Mouse (Mus musculus) right cerebral cortex, postnatal 14 days (tissue): Measurements from ENCODE around the gene Ppp4r3a.

Experiments
- DNase-seq: peaks from one replicate; pipeline ENCODE4 v3.0.0; 2022

The Ppp4r3a gene

DNA sequence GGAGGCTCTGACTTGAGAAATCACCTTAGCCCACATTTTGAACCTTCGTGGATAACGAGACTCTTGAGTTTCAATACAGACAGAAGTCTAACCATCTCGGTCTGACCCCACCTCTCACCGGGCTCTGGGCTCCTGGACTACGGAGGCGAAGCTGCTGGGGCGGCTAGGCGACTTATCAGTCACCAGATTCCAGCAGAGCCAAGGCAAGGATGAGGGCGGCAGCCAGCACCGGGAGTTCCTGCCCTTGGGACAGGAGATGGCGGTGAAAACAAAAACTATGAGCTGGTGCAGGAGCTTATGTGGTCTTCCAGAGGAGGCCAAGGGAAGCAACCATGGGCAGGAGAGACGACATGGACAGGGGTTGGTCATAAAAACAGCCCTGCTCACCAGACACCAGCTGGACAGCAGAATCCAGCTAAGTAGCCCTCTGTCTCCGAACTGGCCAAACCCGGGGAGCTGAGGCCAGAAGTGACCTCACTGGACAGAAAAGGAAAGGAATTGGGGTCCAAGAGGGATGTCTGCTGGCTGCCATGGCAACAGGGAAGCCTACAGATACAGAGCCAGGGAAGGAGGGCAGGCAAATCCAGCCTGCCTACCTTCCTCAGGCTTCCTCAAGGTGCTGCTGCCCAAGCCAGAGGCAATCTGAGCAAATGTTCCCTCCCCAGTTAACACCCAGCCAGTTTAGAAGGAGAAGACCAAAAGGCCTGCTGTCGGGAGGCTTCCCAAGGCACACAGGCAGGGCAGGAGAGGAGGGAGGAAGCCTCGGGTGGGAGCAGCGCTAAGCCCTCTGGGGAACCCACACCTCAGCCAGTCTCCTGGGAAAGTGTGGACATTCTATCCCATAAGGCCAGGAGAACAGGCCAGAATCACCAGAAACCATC is 71.1 kb downstream of the Ppp4r3a start:
- no peak for DNase-seq

DNA sequence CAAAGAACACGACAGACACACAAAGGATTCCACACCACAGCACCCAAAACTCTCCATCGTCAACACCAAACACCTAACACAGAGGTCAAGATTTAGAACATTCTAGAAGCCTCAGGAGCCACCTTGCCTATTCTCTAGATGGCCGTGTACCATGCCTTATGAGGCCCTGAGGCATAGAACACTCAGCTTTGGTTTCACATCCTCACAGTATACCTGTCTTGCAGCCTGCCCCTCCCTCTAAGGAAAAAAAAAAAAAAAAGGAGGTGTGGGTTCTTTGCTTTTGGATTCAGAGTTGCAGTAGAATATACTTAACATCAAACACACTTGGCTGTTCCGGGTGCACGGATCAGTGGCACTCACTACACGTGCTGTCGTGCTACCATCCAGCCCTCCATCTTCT is 72.5 kb downstream of the Ppp4r3a start:
- no peak for DNase-seq

DNA sequence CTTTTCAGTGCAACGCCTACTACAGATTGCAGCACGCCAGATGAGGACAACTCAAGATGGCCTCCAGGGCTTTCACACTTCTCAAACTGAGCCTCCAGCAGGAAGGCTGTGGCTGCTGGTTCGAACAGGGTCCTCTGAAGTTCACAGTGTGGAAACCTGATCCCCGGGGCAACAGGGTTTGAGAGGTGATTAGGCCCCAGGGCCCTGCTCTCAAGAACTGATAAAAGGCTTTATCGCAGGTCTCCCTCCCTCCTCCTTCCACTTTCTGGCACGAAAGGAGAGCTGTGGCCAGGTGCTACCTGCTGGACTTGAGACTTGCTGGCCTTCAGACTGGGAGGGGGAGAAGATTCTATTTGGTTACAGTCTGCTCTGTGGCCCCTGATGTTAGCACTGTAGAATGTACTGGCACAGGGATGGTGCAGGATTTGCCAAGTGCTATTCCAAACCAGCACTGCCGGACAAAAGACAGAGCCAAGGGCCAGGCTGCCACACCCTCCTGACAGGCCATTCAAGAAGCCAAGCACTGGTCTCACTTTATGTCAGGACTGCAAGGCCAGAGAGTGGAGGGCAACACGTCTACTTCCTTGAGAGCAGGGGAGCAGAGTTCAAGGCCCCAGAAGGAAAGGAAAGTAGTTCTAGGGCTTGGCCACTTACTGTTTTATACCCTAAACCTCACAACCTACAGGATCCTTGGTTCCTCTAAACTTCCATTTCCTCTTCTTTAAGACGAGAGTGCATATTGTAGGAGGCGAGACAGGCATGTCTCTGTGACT is 73.2 kb downstream of the Ppp4r3a start:
- DNase-seq, result no peak

DNA sequence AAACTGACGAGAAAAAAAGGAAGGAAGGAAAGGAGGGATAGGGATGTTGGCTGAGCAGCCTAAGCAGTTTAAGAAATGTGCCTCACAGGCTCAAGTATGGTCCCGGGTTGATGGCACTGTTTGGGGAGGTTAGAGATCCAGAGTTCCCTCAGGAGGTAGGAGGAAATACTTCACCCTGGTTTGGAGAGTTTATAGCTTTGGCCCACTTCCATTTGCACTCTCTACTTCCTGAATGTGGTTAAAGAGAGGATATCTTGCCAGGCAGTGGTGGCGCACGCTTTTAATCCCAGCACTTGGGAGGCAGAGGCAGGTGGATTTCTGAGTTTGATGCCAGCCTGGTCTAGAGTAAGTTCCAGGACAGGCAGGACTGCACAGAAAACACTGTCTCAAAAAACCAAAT is 74.3 kb downstream of the Ppp4r3a start:
- no peak for DNase-seq

DNA sequence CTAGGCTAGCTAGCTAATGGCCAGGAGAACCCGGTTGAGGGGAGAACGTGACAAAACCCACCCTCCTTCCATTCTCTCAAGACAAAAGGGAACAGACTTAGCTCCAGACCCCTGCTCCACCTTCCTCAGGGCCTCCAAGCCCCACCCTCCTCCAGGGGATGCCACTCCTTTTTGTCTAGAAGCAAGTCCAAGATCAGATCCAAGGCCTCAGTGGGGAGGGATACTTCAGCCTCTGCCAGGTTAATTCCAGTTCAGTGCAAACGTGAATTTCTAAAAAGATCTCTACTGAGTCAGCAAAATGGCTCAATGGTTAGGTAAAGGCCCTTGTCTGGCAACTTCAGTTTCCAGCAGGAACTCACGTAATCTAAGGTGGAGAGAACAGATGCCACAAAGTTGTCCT is 74.9 kb downstream of the Ppp4r3a start:
- DNase-seq, result no peak

DNA sequence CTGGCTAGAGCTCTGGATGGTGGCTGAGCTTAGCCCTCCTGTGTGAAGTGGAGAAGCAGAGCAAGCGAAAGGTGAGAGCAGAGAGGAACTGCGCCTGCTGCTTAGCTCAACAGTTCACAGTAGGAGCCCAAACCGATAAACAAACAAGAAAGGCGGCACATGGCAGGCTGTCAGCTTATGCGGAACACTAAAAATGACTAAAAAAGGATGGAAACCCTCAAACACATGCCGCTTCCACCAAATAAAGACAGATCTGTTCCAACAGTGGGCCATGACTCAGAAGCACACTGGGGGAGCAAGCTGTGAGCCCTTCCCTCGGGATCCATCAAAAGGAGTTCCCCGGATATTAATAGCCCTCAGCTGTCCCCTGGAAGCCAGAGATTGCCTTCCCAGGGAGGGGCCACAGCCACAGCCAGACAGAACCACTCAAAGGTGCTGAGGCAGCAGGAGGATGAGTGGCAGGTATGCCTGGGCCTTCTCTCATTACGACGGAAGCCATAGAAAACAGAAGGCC is 75.5 kb downstream of the Ppp4r3a start:
- DNase-seq, result no peak

DNA sequence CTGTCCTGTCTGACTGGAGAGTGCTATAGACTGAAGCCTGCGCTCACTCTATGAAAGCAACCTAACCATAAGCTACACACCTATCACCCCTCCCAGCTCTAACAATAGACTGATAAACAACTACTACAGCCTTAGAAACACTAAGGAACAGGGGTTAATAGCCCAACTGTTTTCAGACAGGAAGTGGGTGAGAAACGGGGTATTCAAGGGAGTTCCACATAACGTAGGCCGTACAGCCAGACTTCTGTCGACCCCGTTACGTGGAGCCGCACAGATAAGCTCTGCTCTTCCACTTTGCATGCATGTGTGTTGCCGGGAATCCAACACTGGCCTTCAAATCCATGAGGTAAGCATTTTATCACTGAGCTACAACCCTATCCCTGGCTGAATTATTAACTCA is 76.1 kb downstream of the Ppp4r3a start:
- no peak for DNase-seq

DNA sequence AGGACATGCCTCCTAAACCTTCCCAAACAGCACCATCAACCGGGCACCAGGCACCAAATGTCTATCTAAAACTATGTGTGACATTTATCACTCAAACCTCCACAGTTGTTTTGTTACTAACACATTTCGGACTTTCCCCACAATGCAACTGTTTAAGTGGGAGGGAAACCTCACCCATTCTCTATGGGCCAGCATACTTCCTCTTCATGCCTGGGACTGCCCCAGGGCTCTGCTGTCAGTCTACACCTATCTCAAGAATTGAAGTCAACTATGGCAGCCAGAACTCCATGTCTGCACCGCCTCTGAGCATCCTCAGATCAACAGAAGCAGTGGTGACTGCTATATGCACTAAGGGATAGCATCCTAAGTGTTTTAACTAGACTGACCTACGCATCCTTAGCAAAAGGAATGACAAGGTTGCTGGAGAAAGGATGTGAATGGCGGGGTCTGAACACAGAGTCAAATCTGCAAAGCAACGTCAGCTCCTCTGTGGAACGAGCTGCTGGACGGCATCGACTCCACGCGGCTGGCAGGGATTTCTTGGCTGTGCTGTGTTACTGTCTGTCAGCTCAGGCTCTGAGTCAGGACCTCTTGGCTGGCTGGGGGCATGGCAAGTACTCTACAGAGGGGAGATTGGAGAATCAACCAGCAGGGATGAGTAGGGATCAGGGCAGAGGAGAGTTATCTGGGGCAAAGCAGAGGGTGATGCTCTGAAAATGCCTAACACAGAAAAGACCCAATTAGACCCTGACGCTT is 77.7 kb downstream of the Ppp4r3a start:
- no peak for DNase-seq

DNA sequence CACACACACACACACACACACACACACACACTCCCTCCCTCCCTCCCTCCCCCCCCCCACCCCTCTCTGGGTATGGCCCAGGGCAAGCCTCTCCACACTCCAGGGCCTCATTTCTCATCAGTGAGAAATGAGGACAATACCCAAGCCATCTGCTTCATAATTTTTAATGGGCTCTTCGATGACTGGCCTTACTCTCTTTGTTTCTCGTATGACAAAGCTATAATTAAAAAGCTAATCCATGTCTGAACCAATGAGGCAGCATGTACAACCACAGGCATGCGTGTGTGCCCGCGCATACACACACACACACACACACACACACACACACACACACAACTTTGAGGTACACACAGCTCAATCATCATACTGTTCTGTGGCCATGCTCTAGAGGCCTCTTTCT is 78.5 kb downstream of the Ppp4r3a start:
- DNase-seq, result no peak

DNA sequence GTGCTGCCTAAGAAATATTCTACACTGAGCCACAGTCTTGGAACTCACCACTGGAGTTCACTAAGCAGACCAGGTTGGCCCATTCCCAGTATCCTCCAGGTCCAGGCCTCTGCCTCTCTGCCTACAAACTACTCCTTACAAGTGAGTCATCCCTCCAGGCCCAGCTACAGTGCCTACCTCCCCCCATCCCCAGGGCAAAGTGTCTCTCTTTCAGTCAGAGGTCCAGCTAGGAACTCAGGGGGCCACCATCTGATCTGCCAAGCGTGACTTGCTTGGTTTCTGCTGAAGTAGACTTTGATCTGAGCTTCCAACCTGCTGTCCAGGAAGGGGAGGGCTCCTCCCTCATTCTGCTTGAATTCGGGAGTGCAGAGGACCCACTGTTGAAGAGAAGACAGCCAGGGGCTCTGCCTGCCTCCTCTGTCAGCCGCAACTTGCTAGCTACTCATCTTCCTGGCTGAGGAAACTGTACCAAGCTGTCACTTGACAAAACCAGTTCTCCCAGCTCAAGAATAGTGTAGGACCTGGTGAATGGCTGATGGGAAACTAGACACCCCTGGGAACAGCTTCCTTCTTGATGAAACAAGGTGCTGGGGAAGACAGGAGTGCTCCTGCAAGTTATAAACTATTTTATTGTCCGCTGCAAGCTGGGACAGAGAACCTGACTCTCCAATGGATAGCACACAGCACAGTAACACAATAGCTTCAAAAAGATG is 80.5 kb downstream of the Ppp4r3a start:
- no peak for DNase-seq

DNA sequence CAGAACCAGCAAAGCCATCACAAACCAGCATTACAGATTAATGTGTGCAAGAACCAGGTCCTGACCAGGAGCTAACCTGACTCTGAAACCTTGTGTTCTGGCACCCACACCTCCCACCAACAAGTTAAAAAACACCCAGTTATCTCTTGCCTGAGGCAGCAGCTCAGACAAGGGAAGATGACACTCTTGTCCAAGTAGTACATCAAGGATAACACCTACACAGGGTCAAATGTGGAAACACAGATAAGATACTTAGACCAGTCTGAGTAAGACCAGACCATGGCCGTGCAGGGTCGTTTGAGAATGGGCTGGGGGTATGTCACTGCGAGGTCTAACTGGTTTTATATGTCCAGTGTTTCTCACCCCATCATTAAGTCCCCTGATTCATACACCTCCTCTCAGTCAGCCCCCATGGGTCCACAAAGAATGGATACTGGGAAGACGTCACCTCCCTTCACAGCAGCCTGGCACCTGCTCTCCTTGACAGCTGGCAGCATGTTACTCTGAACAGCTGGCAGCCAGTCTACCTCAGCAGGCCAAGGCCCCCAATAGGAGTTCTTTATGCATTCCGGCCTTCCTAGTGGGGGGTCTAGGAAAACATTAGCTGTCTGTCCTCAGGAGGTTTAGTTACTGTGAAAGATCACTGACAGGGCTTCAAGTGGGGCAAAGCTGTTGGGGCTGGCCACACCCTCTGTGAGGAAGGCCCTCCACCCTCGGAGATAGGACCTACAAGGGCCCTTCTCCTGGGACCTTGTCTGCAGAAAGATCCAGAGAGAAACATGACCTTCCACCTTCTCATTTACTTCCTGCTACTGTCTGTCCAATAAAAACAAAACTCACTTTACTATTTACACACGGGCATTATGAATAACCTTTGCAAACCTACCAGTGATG is 84.2 kb downstream of the Ppp4r3a start:
- no peak for DNase-seq

DNA sequence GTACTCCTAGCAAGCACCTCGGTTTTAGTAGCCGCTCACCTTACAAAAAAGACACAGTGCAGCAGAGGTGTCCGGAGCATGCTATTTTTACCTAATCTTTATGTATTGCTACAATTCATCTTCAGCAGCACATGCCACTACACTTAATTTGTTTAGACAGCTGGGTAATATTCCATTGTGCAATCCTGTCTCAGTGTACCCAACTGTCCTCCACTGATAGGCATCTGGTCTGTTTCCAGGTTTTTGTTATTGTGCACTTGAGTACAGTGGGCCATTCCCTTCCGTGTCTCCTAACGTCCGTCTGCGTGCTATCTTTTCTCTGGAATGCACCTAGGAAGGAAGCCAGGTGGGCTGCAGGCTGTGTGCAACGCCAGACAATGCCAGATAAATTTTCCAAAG is 84.9 kb downstream of the Ppp4r3a start:
- DNase-seq, result no peak

DNA sequence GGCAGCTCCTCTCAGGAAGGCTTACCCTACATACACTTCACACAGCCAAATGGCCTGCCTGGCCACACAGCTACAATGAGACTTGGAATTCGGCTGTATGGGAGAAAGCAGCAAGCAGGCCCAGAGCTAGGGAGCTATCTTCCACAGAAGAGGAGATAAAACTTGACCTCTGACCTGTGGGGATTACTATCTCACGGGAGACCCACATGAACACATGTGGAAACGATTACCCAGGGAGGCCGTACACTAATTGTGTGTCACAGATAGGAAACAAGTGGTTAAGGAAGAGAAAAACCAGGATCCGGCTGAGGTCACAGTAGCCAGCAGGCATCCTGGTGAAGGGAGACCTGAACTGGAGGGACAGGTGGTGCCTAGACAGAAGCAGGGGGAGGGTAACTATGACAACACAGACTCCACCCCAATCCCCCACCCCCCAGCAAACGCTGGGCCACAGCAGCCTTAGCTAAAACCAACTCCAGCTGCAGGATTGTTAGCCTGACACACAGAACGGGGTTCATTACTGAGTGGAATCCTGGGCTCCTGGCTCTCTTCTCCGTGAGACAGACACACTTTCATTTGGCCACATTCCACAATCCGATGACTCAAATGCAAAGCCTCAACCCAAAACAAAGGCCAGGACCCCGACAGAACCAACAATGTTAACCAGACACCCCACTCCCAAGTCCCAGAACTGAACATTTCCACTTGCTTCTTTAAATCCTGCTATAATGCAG is 85.5 kb downstream of the Ppp4r3a start:
- DNase-seq, result no peak

DNA sequence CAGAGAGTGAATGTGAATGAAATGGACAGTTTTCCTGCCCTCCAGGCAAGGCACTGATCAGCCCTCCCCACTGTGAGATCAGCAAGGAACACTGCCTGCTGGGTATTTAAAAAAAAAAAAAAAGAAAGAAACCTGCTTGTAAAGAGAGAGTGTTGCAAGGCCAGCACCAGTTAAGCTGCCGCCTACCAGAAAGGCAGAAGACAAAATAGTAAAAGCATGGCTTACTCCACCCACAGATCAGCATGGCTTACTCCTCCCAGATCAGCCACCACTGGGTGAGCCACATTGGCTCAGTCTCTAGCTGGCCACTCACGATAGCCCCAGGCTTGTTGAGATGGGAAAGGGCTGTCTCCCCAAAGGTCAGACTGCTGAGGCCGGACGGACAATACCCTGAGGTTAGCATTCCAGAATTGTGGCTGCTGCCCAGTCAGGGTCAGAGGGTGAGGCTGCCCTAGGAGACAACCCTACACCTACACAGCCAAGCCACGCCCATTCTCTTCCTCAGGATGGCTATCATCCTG is 87.1 kb downstream of the Ppp4r3a start:
- no peak for DNase-seq

DNA sequence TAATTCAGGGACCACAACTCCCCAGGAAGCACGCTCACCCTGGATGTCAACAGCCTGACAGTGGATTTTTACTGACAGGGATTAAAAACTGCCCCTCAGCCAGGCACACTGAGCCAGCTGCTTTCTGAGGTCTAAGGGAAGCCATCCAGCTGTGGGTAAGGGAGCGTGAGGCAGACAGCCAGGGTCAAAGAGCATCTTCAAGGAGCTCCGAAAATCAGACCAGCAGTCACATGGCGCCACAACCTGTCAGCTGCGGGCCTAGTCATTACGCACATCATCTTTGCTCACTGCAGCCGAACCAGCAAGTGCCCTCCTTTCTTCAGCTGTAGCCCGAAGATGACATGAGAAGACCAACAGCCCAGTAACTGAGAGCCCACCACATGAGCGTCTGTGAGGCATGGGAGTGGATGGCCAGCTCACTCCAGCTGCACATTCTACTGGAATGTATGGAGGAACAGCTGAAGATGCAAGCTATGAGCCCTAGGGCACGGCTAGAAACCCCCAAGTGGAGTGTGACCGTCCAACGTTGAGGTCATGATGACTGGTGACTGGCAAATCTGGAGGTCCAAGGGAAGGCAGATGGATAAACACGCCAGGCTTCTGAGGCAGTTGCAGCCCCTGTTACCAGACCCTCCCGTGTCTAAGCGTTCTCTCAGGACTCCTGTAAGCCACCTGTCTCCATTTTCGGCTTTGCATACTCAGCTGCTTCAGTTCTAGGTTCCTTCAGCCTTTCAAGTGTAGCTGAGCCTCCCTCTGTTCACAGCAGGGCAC is 87.7 kb downstream of the Ppp4r3a start:
- DNase-seq, result no peak

DNA sequence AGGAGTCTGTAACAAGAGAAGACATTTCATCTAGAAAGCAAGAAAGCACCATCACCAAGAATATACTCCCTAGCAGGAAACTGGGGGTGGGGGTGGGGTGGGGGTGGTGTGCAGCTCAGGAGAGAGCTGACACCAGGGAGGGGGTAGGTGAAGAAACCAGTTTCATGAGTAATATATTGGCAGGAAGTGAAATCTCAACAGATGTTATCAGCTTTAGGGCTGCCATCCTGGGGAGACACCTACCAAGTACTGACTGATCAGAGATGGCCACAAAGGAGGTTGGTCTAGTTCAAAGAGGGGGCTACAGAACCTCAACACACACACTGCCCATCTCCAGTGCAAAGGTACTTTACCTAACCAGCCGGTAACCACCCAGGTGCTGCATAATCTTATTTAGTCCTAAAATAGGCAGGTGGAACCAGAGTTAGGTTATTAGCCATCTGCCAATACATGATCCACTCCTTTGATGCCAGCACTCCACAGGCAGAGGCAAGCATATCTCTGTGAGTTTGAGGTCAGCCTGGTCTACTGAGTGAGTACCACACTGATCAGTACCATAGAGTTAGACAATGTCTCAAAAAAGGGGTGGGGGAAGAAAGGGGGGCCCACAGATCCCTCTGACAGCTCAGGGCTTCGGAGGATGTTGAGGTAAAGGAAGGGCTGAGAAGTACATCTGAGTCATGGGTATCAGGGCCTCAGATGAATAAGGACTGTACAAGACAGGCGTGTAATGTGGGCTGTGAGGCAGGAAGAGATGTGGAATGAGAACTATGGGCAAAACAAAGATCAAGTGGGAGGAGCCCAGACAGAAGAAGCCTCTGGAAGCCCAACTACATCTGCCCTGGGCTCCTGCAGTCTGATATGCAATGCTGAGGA is 89.1 kb downstream of the Ppp4r3a start:
- DNase-seq, result no peak

DNA sequence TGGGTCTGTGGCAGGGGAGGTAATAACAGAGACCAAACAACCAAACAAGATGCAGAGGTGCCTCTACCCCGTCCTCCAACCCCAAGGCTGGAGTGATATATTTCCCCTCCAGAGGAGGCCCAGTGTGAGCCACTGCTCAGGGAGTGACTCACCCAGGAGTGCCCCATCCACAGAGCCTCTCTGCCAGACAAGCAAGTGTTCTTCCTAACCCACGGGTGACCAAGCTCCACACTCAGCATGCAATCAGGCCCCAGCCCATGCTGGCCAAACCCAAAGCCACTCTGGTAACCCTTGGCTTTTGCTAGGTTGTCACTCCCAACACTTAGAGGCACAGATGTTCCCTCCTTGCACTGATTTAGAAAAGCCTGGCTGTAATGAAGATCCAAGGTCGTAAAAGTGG is 90.4 kb downstream of the Ppp4r3a start:
- DNase-seq, result no peak

DNA sequence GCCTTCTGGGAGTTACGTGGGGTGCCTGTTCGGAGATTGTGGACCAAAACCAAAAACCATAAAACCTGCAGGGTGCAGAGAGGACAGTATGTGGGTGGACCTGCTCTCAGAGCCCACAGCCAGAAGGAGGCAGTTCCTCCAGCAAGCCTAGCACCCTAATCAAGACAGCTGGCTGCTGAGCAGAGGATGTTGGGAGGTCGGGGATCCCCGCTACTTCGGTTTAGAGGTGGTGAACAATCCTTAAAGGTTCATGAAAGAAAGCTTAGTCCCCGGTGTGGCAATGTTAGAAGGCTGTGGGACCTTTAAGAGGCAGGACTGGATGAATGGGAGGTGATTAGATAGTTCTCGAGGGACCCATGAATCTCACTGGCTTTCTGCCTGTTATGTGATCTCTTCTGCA is 91.0 kb downstream of the Ppp4r3a start:
- no peak for DNase-seq

DNA sequence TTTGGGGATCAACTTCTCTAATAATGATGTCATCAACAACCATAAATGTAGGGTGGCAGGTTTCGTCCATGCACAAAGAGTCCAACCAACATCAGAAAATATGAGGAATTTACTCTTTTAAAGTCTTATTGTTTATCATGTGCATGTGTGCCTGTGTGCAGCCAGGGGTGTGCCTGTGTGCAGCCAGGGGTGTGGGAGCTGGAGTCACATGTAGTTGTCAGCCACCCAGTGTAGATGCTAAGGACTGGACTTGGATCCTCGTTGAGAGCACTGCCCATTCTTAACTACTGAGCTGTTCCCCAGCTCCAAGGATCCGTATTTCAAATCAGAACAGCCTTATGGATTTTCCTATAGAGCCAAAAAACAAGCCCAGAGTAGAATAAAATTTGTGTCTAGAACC is 92.4 kb downstream of the Ppp4r3a start:
- DNase-seq, result no peak
